Mouse (Mus musculus) left cerebral cortex, adult 2 months (tissue): Measurements from ENCODE around the gene Gm10097. TPM values are rescaled to one million over a fixed set of nuclear protein-coding genes. Genes with fewer than 3 reads are reported as not detected.

ENCODE experiments used
- DNase-seq, 2 experiments: peaks; one replicate each; pipeline ENCODE4 v3.0.0; 2021 to 2022; ENCODE audit warnings: low spot score in 2 of 2, mixed read lengths in 1 of 2; ENCODE audit errors: extremely low spot score in 1 of 2
- H3K27ac ChIP-seq: fragments of 200-600 bp; 2 replicates; pipeline ENCODE4 v1.8.1; 2022
- H3K4me3 ChIP-seq: fragments of 200-600 bp; 2 replicates; pipeline ENCODE4 v1.8.1; 2022
- CTCF ChIP-seq: fragments of 200-600 bp; IDR thresholded peaks from 2 replicates; pipeline ENCODE4 v1.8.1; 2022; ENCODE audit warnings: antibody characterized with exemption, mild to moderate bottlenecking, moderate library complexity
- intact Hi-C: fragments of 180-260 bp; cut with DNase I; formaldehyde crosslinking; loops from one replicate; pipeline ENCODE4 v1.15.1; 2025
- total RNA-seq, 2 experiments: library from RNA; stranded (reverse); gene quantifications; 2 replicates each; pipeline ENCODE4 v1.2.3; 2021

Gene Gm10097
- total RNA-seq, 2 experiments from 2014 or later, result not detected

DNA sequence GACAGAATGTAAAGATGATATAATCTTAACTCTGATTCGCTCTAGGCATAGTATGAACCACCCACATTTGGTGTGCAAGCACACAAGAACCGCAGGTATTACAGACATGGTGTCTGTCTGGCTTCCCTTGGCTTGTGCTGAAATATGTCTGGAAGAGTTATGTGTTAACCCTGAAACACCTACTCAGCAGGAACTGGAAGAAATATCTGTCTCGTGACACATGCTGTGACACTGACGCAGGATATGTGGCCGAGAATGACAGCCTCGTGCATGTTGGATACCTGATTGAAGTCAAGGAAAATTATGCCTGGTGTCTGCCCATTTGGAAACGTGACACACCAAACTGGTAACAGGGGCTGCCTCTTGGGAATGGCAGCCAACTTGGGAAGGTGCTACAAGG is 18.3 kb downstream of the Gm10097 start:
- TF ChIP-seq CTCF, result no peak
- H3K27ac ChIP-seq, result no peak overlapping the region
- no peak for DNase-seq
- H3K4me3 ChIP-seq, result no peak overlapping the region
- intact Hi-C loops, result no loop called here

- intact Hi-C loops, result no loop called here
- no peak overlapping the region for H3K4me3 ChIP-seq
- TF ChIP-seq CTCF, result no peak
Observed at GRCm38 (mm10) chr10:5089133-5089532, 20.1 kb downstream of the Gm10097 start.

GRCm38 (mm10) chr10:5096996-5097753 is 28.2 kb downstream of the Gm10097 start:
- Histone ChIP-seq H3K27ac (no peak overlapping the region), H3K4me3 (no peak overlapping the region)
- peak; percentile 32 to 33 for DNase-seq
- intact Hi-C loops, result no loop called here
- no peak; the same call in none of the 2 replicates for TF ChIP-seq CTCF

More at GRCm38 (mm10) chr10:5089133-5089532, 20.1 kb downstream of the Gm10097 start:
- no peak for DNase-seq
- H3K27ac ChIP-seq, result no peak overlapping the region

DNA sequence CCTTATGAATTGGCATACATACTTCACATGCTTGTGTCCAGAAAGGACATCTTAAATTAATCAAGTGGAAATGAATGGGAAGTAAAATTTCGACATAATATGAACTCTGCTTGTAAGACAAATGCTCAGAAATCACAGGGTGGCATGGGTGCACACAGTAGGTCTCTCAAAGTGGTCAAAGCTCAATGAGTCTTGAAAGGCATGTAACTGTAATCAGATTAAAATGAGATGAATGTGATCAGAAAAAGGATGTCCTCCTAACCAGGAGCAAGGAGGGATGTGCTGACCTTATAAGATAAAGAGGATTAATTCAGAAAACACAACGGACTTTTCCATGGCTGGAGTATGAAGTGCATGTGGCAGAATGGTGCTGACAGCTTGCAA is 28.8 kb downstream of the Gm10097 start:
- TF ChIP-seq CTCF, result no peak
- H3K27ac ChIP-seq, result no peak overlapping the region
- intact Hi-C loops, result no loop called here
- no peak overlapping the region for H3K4me3 ChIP-seq
- DNase-seq, result no peak

DNA sequence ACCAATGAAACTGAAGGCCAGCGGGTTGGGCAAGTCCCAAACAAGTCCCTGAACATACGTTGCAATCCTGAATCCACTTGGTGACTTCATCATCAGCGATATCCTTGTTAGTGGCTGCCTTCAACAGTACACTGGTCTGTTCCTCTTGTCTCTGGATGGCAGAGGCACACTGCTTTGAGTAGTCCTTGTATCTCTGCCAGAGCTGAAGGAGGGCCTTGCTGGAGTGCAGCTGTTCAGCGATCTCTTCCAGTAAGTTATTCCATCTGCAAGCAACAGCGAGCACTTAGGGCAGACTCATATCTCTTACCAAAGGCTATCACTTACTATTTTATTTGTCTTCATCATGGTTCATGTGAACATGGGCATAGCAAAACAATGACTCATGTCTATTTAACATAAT is 41.8 kb downstream of the Gm10097 start:
- intact Hi-C loops, result no loop called here
- Histone ChIP-seq H3K27ac (no peak overlapping the region), H3K4me3 (no peak overlapping the region)
- TF ChIP-seq CTCF, result no peak
- no peak for DNase-seq

- intact Hi-C loops, result no loop called here
Observed at GRCm38 (mm10) chr10:5116155-5116554, 47.2 kb downstream of the Gm10097 start.

DNA sequence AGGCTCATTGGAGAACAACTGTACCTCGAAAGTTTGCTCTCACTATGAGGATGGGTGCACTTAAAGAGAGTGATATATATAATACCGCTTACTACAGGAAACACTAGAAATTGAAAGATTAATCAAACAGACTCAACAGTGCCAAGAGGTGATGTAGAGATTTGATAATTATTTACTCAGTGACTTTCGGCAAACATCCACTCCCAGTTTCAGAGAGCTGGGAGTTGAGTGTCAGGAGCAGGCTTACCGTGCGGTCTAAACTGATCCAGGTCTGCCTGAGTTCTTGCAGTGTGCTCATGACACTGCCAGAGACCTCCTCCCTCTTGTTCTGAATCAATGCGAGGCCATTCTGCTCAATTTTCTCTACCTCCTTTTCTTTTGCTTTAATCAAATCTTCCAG is 47.7 kb downstream of the Gm10097 start:
- Histone ChIP-seq H3K4me3 (no peak overlapping the region), H3K27ac (no peak overlapping the region)
- no peak for DNase-seq
- intact Hi-C loops, result no loop called here
- no peak for TF ChIP-seq CTCF

More at GRCm38 (mm10) chr10:5116155-5116554, 47.2 kb downstream of the Gm10097 start:
- H3K27ac ChIP-seq, result no peak overlapping the region
- no peak for TF ChIP-seq CTCF
- no peak overlapping the region for H3K4me3 ChIP-seq
- no peak for DNase-seq
